Mouse (Mus musculus): ENCODE results near the gene Actl6a. TPM values are rescaled to one million over a fixed set of nuclear protein-coding genes. Genes with fewer than 3 reads are reported as not detected.
A peak's percentile ranks its signal among the peaks of the same experiment; 100 is the strongest.
"Not testable (repeated sequence)": the region's sequence is repeated elsewhere in the genome, so short reads cannot be mapped to it uniquely, and the experiment has no call there.

Actl6a gene
- total RNA-seq (2022), result 10 to 100 TPM; 46.4 to 62.4 (median 53.0) TPM

- DNase-seq, result not testable (repeated sequence)
These were observed at the start of gene Actl6a for GRCm38 (mm10) chr3:32705647-32706348. TSS of gene Actl6a (plus strand) at chr3:32706298.

GRCm38 (mm10) chr3:32656398-32656994 lies 49.6 kb upstream of the Actl6a start:
- no peak for DNase-seq

GRCm38 (mm10) chr3:32658401-32658800 lies 47.7 kb upstream of the Actl6a start:
- no peak for DNase-seq

GRCm38 (mm10) chr3:32658821-32659220 lies 47.3 kb upstream of the Actl6a start:
- DNase-seq, result no peak

- DNase-seq, result no peak
These were observed 46.6 kb upstream of the Actl6a start for GRCm38 (mm10) chr3:32659506-32659905.

GRCm38 (mm10) chr3:32660276-32660675 lies 45.8 kb upstream of the Actl6a start:
- peak; percentile 50 for DNase-seq

GRCm38 (mm10) chr3:32660831-32661555 lies 45.1 kb upstream of the Actl6a start:
- DNase-seq, result no peak

GRCm38 (mm10) chr3:32661556-32661930 lies 44.6 kb upstream of the Actl6a start:
- DNase-seq, result no peak

- DNase-seq, result no peak
These were observed 37.7 kb upstream of the Actl6a start for GRCm38 (mm10) chr3:32668256-32668959.

- DNase-seq, result no peak
These were observed 36.9 kb upstream of the Actl6a start for GRCm38 (mm10) chr3:32669211-32669610.

- peak; percentile 80 for DNase-seq
These were observed 35.9 kb upstream of the Actl6a start for GRCm38 (mm10) chr3:32670196-32670595.

GRCm38 (mm10) chr3:32673151-32673550 lies 32.9 kb upstream of the Actl6a start:
- DNase-seq, result no peak

- DNase-seq, result peak; percentile 68
These were observed 29.7 kb upstream of the Actl6a start for GRCm38 (mm10) chr3:32676393-32676792.

- DNase-seq, result no peak
These were observed 23.1 kb upstream of the Actl6a start for GRCm38 (mm10) chr3:32682910-32683531.

- no peak for DNase-seq
These were observed 21.5 kb upstream of the Actl6a start for GRCm38 (mm10) chr3:32684631-32685030.

- DNase-seq, result no peak
These were observed 19.6 kb upstream of the Actl6a start for GRCm38 (mm10) chr3:32686537-32686936.

- DNase-seq, result no peak
These were observed 18.9 kb upstream of the Actl6a start for GRCm38 (mm10) chr3:32687156-32687555.

- DNase-seq, result no peak
These were observed 16.5 kb upstream of the Actl6a start for GRCm38 (mm10) chr3:32689567-32689999.

GRCm38 (mm10) chr3:32690008-32690407 lies 16.1 kb upstream of the Actl6a start:
- no peak for DNase-seq

- no peak for DNase-seq
These were observed 15.2 kb upstream of the Actl6a start for GRCm38 (mm10) chr3:32690901-32691300.

- DNase-seq, result no peak
These were observed 14.3 kb upstream of the Actl6a start for GRCm38 (mm10) chr3:32691841-32692240.

GRCm38 (mm10) chr3:32694211-32694610 lies 11.9 kb upstream of the Actl6a start:
- no peak for DNase-seq

Measured in adrenal gland, adult 8-10 months (tissue).